Mouse (Mus musculus) E14TG2a.4 (cell line): ENCODE measurements around the gene Cln6.

Experiments
- CTCF ChIP-seq: conservative IDR thresholded peaks from 2 replicates; pipeline ENCODE4 v1.5.1; 2014; ENCODE audit warnings: low read length
- NANOG ChIP-seq: IDR thresholded peaks from 2 replicates; pipeline ENCODE4 v1.6.1; 2014; ENCODE audit warnings: borderline replicate concordance, low read length, mixed read lengths

- TF ChIP-seq CTCF, result no peak
- no peak for TF ChIP-seq NANOG
Measured at GRCm38 (mm10) chr9:62881871-62882270, 43.3 kb downstream of the Cln6 start.
